Mouse (Mus musculus) hindbrain, embryonic 14.5 days (tissue): ENCODE data around the gene Adh6a. TPM values are rescaled to one million over a fixed set of nuclear protein-coding genes. Genes with fewer than 3 reads are reported as not detected.

Experiments
- ATAC-seq: fragments of 200-750 bp; cut with Nextera tagmentation; 2 replicates; pipeline ENCODE4 v1.8.0; 2017; ENCODE audit warnings: moderate number of reproducible peaks, mild to moderate bottlenecking, moderate TSS enrichment, moderate library complexity; ENCODE audit not compliant: low FRiP score
- DNase-seq: peaks from one replicate; pipeline ENCODE4 v3.0.0-alpha.2; 2015; ENCODE audit warnings: low spot score
- H3K27ac ChIP-seq: fragments of 300-500 bp; sonication (generic); 2 replicates; pipeline ENCODE4 v1.5.1; 2014; ENCODE audit warnings: mild to moderate bottlenecking, moderate library complexity
- H3K27me3 ChIP-seq: fragments of 300-500 bp; sonication (generic); 2 replicates; pipeline ENCODE4 v1.6.1; 2014; ENCODE audit warnings: mild to moderate bottlenecking, low read length, mixed read lengths; ENCODE audit not compliant: control insufficient read depth, insufficient read depth
- H3K36me3 ChIP-seq: fragments of 300-500 bp; sonication (generic); replicated peaks from 2 replicates; pipeline ENCODE4 v1.6.1; 2014; ENCODE audit not compliant: control insufficient read depth, insufficient read depth
- H3K4me1 ChIP-seq: fragments of 300-500 bp; sonication (generic); replicated peaks from 2 replicates; pipeline ENCODE4 v1.6.1; 2014; ENCODE audit warnings: antibody characterized with exemption, low read length, mixed read lengths; ENCODE audit not compliant: control insufficient read depth, insufficient read depth
- H3K4me2 ChIP-seq: fragments of 300-500 bp; sonication (generic); replicated peaks from 2 replicates; pipeline ENCODE4 v1.6.1; 2014; ENCODE audit warnings: mild to moderate bottlenecking, moderate library complexity
- H3K4me3 ChIP-seq: fragments of 300-500 bp; sonication (generic); replicated peaks from 2 replicates; pipeline ENCODE4 v1.5.1; 2014; ENCODE audit warnings: mild to moderate bottlenecking, low read length
- H3K9ac ChIP-seq: fragments of 300-500 bp; sonication (generic); 2 replicates; pipeline ENCODE4 v1.6.1; 2014
- H3K9me3 ChIP-seq: fragments of 300-500 bp; sonication (generic); 2 replicates; pipeline ENCODE4 v1.6.1; 2016; ENCODE audit warnings: low read length; ENCODE audit not compliant: control insufficient read depth
- WGBS: fragments of 180-500 bp; shearing (Covaris S2); extraction: QIAGEN DNeasy Blood & Tissue Kit; methylation state at CpG from one replicate; pipeline ENCODE4 v1.1.7; 2014; 5-methylcytosine and 5-hydroxymethylcytosine counted together
- polyA plus RNA-seq: library from polyadenylated mRNA; unstranded; fragments of >200 nt; fragmentation: Nextera tagmentation; extraction: Ambion mirVana; gene quantifications from 2 replicates; pipeline ENCODE4 v1.2.1, GENCODE M21; 2014

The Adh6a gene
- polyA plus RNA-seq, 1 experiment from 2014 or later: not detected

DNA sequence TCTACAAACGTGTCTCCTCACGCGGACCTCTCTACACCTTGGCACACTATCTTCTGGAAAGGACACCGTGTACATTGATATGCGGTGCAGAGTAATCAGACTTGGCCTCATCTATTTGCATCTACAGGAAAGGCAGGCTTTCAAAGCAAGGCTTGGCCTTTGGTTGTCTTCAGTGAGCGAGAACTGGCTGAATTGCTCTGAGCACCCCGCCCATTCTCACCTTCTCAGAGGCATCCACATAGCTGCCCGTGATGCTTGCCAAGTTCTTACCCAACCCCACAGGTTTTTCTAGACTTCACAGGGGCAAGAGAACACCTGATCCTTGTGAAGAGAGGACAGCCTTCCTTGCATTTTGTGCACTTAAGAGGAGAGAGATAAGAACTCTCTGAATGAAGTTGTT lies 3.2 kb upstream of the Adh6a start:
- H3K4me3 ChIP-seq: no peak overlapping the region
- H3K27me3 ChIP-seq: no peaks in the 10 kb centered on the region
- DNase-seq (no peak), ATAC-seq (no peak)
- H3K36me3 ChIP-seq: no peaks in the 10 kb centered on the region
- H3K9me3 ChIP-seq: no peaks in the 10 kb centered on the region
- no peaks in the 10 kb centered on the region for H3K4me1 ChIP-seq
- no peak overlapping the region for H3K9ac ChIP-seq
- WGBS: 95% methylated on average over 8 of the region's 8 CpGs
- no peak overlapping the region for H3K27ac ChIP-seq
- H3K4me2 ChIP-seq: no peak overlapping the region

DNA sequence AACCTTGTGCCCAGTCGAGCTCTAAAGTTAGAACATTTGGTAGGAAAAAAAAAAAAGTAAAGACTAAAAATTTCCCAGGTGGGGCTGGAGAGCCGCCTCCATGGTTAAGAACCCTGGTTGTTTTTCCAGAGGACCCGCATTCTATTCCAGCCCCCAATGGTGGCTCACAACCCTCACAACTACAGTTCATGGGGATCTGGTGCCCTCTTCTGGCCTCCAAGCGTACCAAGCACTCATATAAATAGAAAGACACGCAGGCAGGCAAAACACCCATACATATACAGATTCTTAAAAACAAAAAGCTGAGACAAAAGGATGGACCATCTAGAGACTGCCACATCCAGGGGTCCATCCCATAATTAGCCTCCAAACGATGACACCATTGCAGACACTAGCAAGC lies 2.1 kb upstream of the Adh6a start:
- Histone ChIP-seq H3K27me3 (no peaks in the 10 kb centered on the region), H3K27ac (no peak overlapping the region), H3K9me3 (no peaks in the 10 kb centered on the region), H3K4me2 (no peak overlapping the region), H3K9ac (no peak overlapping the region), H3K36me3 (no peaks in the 10 kb centered on the region), H3K4me3 (no peak overlapping the region), H3K4me1 (no peaks in the 10 kb centered on the region)
- 85% methylated on average over 6 of the region's 6 CpGs for WGBS
- ATAC-seq (no peak), DNase-seq (no peak)

DNA sequence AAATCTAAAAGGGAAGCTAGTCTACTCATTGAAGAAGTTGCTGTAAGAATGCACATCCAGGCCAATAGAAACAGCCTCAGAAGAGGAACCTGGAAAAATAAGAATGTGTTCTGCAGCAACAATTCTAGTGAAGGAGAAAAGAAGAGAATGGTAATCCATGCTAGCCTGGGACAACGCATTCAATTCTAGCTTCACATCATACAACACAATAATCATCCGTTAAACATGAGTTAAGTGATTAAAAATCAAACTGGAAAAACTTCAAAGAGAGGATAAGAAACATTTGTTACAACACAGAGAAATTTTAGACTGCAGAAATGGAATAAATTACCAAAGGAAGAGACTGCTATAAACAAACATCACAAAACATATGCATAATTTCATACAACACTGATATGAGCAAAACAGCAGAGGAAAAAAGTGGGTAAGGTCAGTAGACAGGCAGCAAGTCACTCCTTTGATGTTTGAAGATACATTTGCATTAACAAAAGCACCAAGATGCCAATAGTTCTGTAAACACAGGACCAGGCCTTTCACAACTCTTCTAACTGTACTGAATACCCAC lies 3.9 kb downstream of the Adh6a start:
- H3K27ac ChIP-seq: no peak overlapping the region
- no peak overlapping the region for H3K9ac ChIP-seq
- 89% methylated on average over 2 of the region's 2 CpGs for WGBS
- H3K4me1 ChIP-seq: no peaks in the 10 kb centered on the region
- ATAC-seq: no peak
- H3K27me3 ChIP-seq: no peaks in the 10 kb centered on the region
- H3K4me2 ChIP-seq: no peak overlapping the region
- no peak overlapping the region for H3K4me3 ChIP-seq
- DNase-seq: no peak
- H3K9me3 ChIP-seq: no peaks in the 10 kb centered on the region
- no peaks in the 10 kb centered on the region for H3K36me3 ChIP-seq

DNA sequence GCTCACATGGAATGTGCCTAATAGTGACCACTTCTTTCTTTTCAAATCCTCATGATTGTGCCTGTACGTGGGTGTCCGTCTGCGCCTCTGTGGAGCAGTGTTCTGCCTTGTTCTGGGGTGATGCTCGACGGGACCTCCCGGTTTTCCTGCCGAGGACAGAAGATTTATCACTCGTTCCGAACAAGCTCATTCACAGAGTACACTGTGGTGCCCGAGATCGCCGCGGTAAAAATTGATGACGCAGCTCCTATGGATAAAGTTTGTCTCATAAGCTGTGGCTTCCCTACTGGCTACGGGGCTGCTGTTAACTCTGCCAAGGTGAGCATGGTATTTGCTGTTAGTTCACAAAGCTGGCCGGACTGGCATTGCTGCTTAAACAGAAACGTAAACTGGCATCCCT lies 11.9 kb downstream of the Adh6a start:
- Histone ChIP-seq H3K36me3 (no peaks in the 10 kb centered on the region), H3K27me3 (no peaks in the 10 kb centered on the region), H3K27ac (no peak overlapping the region), H3K4me3 (no peak overlapping the region), H3K4me1 (no peaks in the 10 kb centered on the region), H3K9ac (no peak overlapping the region), H3K9me3 (no peaks in the 10 kb centered on the region), H3K4me2 (no peak overlapping the region)
- ATAC-seq (no peak), DNase-seq (no peak)
- 90% methylated on average over 17 of the region's 17 CpGs for WGBS

DNA sequence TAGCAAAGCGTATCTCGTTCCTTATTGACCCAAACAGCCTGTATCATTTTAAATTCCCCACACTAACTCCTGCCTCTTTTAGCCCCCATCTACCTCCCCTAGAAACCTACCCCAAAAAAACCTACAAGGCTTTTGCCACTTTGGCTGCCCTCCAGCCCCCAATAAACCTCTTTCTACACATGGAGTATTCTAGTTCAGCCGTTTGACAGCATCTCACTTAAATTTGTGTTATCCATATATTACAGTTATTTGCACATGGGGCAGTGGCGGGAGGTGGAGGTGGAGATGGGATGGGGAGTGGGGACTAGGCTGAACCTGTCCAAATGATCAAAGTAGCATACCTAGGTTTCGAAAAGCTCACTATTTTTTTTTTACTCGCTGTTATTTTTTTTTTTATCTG lies 12.4 kb downstream of the Adh6a start:
- Histone ChIP-seq H3K27ac (no peak overlapping the region), H3K4me1 (no peaks in the 10 kb centered on the region), H3K36me3 (no peaks in the 10 kb centered on the region), H3K27me3 (no peaks in the 10 kb centered on the region), H3K9me3 (no peaks in the 10 kb centered on the region), H3K4me3 (no peak overlapping the region), H3K4me2 (no peak overlapping the region), H3K9ac (no peak overlapping the region)
- ATAC-seq (no peak), DNase-seq (no peak)
- 96% methylated on average over 6 of the region's 6 CpGs for WGBS

DNA sequence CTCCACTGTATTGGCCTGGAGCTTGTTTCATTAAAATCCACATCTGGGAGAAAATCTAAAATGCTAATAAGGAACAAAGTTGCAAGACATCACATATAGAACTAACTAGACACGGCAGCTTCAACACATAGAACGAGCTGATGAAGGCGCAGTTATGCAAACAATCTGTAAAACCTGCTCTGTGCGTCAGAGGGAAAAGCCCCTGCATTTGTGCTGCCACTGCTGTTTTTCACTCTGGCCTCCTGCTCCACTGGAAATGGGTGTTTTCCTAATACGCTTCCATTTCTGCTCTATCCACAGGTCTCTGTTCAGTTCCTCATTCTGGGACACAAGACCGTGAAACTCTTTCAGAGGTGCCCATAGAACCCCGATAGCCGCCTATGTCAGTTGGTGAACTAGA lies 20.8 kb downstream of the Adh6a start:
- ATAC-seq: no peak
- H3K4me2 ChIP-seq: no peak overlapping the region
- H3K4me1 ChIP-seq: no peaks in the 10 kb centered on the region
- no peaks in the 10 kb centered on the region for H3K36me3 ChIP-seq
- WGBS: 91% methylated on average over 8 of the region's 8 CpGs
- no peak overlapping the region for H3K4me3 ChIP-seq
- no peaks in the 10 kb centered on the region for H3K27me3 ChIP-seq
- no peaks in the 10 kb centered on the region for H3K9me3 ChIP-seq
- no peak for DNase-seq
- H3K27ac ChIP-seq: no peak overlapping the region
- no peak overlapping the region for H3K9ac ChIP-seq

DNA sequence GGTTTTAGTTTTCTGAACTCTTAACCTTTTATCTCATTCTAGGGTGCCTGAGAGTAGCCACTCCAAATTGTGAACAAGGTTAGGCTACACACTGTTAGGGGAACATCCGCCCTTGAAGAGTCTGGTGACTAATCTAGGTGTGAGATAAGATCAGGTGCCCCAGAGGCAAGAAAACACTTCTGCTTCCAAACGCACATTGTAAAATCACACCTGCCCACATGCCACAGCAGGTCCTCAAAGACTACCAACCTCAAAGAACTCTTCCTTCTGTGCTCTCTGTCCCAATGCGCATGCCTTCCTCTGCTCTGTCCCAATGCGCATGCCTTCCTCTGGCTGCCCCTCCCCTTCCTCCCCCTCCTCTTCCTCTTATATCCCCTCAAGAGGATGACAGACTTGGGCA lies 21.2 kb downstream of the Adh6a start:
- Histone ChIP-seq H3K4me1 (no peaks in the 10 kb centered on the region), H3K9ac (no peak overlapping the region), H3K27ac (no peak overlapping the region), H3K4me3 (no peak overlapping the region), H3K9me3 (no peaks in the 10 kb centered on the region), H3K4me2 (no peak overlapping the region), H3K36me3 (no peaks in the 10 kb centered on the region), H3K27me3 (no peaks in the 10 kb centered on the region)
- DNase-seq (no peak), ATAC-seq (no peak)
- 91% methylated on average over 4 of the region's 4 CpGs for WGBS

DNA sequence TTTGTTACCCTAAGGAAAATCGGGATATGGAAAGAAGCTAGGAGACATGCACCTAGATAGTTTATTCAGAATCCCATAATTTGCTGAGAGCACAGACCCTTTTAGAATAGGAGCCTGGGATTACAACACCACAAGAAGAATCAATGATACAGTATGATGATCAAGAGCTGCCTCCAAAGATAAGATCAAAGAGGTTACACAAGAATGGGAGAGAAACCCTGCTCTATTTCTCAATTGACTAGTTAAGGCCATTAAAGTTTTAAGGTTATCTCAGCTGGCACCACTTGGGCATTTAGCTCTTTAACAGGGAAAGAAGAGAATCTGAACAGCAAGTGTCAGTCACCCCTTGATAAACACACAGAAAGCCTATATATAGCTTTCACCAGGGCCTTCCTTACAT lies 22.5 kb downstream of the Adh6a start:
- Histone ChIP-seq H3K27ac (no peak overlapping the region), H3K9ac (no peak overlapping the region), H3K4me2 (no peak overlapping the region), H3K36me3 (no peaks in the 10 kb centered on the region), H3K9me3 (no peaks in the 10 kb centered on the region), H3K4me1 (no peaks in the 10 kb centered on the region), H3K27me3 (no peaks in the 10 kb centered on the region), H3K4me3 (no peak overlapping the region)
- ATAC-seq: no peak
- WGBS: 94% methylated on average over 1 of the region's 1 CpGs
- no peak for DNase-seq

DNA sequence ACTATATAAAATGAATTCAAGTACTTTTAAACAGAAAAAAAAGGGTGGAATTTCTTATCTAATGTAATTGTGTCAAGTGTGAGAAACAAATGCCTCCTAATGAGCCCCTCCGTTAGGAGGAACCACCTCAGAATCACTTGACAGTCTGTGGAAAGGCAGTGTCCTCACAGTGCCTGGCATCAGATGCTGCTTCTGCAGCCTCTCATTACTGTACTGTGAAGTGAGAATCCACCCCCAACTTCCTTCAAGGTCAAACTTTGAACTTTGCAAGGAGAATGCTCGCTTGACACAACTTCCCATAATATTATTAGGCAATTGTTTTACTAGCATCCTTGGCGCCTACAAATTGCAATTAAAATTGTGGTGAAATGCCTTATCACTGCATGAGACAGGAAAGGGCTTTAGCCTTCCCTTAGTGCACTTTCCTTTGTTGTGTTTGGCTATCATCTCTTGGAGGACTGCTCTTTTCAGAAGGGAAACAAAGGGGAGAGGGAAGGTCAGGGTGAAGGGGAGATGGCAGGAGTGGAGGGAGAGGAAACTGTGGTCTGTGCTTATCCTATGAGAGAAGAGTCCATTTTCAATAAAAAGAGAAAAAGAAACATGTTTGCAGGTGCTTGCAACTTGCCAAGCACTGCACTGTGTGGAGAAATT lies 23.1 kb downstream of the Adh6a start:
- WGBS: 71% methylated on average over 3 of the region's 3 CpGs
- no peak for DNase-seq
- H3K36me3 ChIP-seq: no peaks in the 10 kb centered on the region
- no peak overlapping the region for H3K9ac ChIP-seq
- no peak overlapping the region for H3K4me2 ChIP-seq
- no peaks in the 10 kb centered on the region for H3K4me1 ChIP-seq
- H3K27me3 ChIP-seq: no peaks in the 10 kb centered on the region
- no peaks in the 10 kb centered on the region for H3K9me3 ChIP-seq
- no peak for ATAC-seq
- H3K27ac ChIP-seq: no peak overlapping the region
- H3K4me3 ChIP-seq: no peak overlapping the region

DNA sequence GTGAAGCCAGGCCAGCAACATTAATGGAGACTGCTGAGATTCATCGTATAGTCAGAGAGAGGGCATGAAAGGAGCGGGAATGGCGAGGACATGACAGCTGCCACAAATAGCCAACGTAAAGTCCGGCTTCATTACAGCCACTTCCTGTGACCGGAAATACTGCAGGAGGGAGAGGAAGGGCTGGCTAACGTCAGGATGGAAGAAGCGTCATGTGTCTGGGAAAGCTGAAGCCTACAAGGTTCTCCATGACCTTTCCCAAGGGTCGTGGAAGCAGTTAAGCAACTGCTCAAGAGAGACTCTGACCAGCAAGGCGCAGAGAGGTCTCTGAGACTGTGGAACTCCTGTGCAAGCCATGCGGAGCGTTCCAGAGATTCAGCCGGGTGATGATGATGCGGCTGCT lies 28.4 kb downstream of the Adh6a start, which contains the start of gene Adh6b:
Adh6b (plus strand) TSS at position 305 of the 400 bp plus-strand sequence.
- H3K9ac ChIP-seq: no peak within 1 kb of the TSS
- no peak within 1 kb of the TSS for H3K4me2 ChIP-seq
- H3K4me3 ChIP-seq: no peak within 1 kb of the TSS
- no peak for DNase-seq
- no peak within 1 kb of the TSS for H3K27ac ChIP-seq
- H3K27me3 ChIP-seq: no peaks in the 10 kb centered on the region
- 88% methylated on average over 14 of the region's 14 CpGs for WGBS
- H3K4me1 ChIP-seq: no peaks in the 10 kb centered on the region
- no peak for ATAC-seq
- H3K36me3 ChIP-seq: no peaks in the 10 kb centered on the region
- H3K9me3 ChIP-seq: no peaks in the 10 kb centered on the region
